Mouse (Mus musculus): ENCODE data around the gene Esam. TPM values are rescaled to one million over a fixed set of nuclear protein-coding genes. Genes with fewer than 3 reads are reported as not detected.

Esam gene
- polyA plus RNA-seq, 1 experiment from 2014 or later: 256 TPM

- Histone ChIP-seq H3K9me3 (ENCODE audit: low read length) (no peaks in the 10 kb centered on the region), H3K4me1 (ENCODE audit: insufficient read depth, low read depth, low read length) (no peaks in the 10 kb centered on the region; the same call in 1 of the 2 replicates), H3K36me3 (ENCODE audit: insufficient read depth, low read length) (no peaks in the 10 kb centered on the region), H3K9ac (replicated peaks; ENCODE audit: low read depth) (0 out of 2 replicates have a peak overlapping the region, but pooled peaks have one; percentile 26), H3K27ac (ENCODE audit: low read length) (peak overlapping the region; percentile 57; the same call in 1 of the 2 replicates), H3K4me2 (replicated peaks; ENCODE audit: low read depth, low read length) (peak overlapping the region; percentile 66), H3K4me3 (ENCODE audit: low read depth, low read length) (peak overlapping the region; percentile 35), H3K27me3 (replicated peaks; ENCODE audit: insufficient read depth, low read length) (no peaks in the 10 kb centered on the region)
- peak; percentile 81 for ATAC-seq
- DNase-seq (ENCODE audit: low spot score): peak; percentile 87
- TF ChIP-seq EP300 (IDR thresholded peaks at IDR 0.05) (peak; percentile 46; the same call in 1 of the 2 replicates), CTCF (IDR thresholded peaks at IDR 0.05) (peak; percentile 82)
- 2% methylated on average over 29 of the region's 29 CpGs for WGBS
These were observed 16.7 kb downstream of the Esam start for GRCm38 (mm10) chr9:37544447-37545165.

GRCm38 (mm10) chr9:37545166-37545610 lies 17.3 kb downstream of the Esam start:
- no peaks in the 10 kb centered on the region for H3K36me3 ChIP-seq (ENCODE audit: insufficient read depth, low read length)
- no peak overlapping the region for H3K27ac ChIP-seq (ENCODE audit: low read length)
- TF ChIP-seq CTCF (IDR thresholded peaks at IDR 0.05): no peak
- no peaks in the 10 kb centered on the region for H3K27me3 ChIP-seq (replicated peaks; ENCODE audit: insufficient read depth, low read length)
- H3K4me1 ChIP-seq (ENCODE audit: insufficient read depth, low read depth, low read length): no peaks in the 10 kb centered on the region; the same call in 1 of the 2 replicates
- no peak; the same call in 1 of the 2 replicates for ATAC-seq
- WGBS: 21% methylated on average over 17 of the region's 17 CpGs
- peak overlapping the region; percentile 35; the same call in 1 of the 2 replicates for H3K4me3 ChIP-seq (ENCODE audit: low read depth, low read length)
- H3K9ac ChIP-seq (replicated peaks; ENCODE audit: low read depth): no peak overlapping the region
- DNase-seq (ENCODE audit: low spot score): peak; percentile 7
- H3K4me2 ChIP-seq (replicated peaks; ENCODE audit: low read depth, low read length): peak overlapping the region; percentile 66
- H3K9me3 ChIP-seq (ENCODE audit: low read length): no peaks in the 10 kb centered on the region

- no peaks in the 10 kb centered on the region for H3K27me3 ChIP-seq (replicated peaks; ENCODE audit: insufficient read depth, low read length)
- H3K4me2 ChIP-seq (replicated peaks; ENCODE audit: low read depth, low read length): no peak overlapping the region
- H3K9ac ChIP-seq (replicated peaks; ENCODE audit: low read depth): no peak overlapping the region
- DNase-seq (ENCODE audit: low spot score): peak; percentile 4
- H3K4me1 ChIP-seq (ENCODE audit: insufficient read depth, low read depth, low read length): no peaks in the 10 kb centered on the region; the same call in 1 of the 2 replicates
- no peak overlapping the region for H3K4me3 ChIP-seq (ENCODE audit: low read depth, low read length)
- H3K36me3 ChIP-seq (ENCODE audit: insufficient read depth, low read length): no peaks in the 10 kb centered on the region
- 39% methylated on average over 27 of the region's 27 CpGs for WGBS
- TF ChIP-seq CTCF (IDR thresholded peaks at IDR 0.05) (no peak), EP300 (IDR thresholded peaks at IDR 0.05) (no peak)
- ATAC-seq: no peak
- H3K27ac ChIP-seq (ENCODE audit: low read length): no peak overlapping the region
- H3K9me3 ChIP-seq (ENCODE audit: low read length): no peaks in the 10 kb centered on the region
These were observed 18.1 kb downstream of the Esam start for GRCm38 (mm10) chr9:37545847-37546452.

- Histone ChIP-seq H3K9me3 (ENCODE audit: low read length) (no peaks in the 10 kb centered on the region), H3K9ac (replicated peaks; ENCODE audit: low read depth) (no peak overlapping the region), H3K27me3 (replicated peaks; ENCODE audit: insufficient read depth, low read length) (peaks cover 2% of the 10 kb centered on the region; the same call in 1 of the 2 replicates), H3K27ac (ENCODE audit: low read length) (no peak overlapping the region), H3K36me3 (ENCODE audit: insufficient read depth, low read length) (no peaks in the 10 kb centered on the region), H3K4me1 (ENCODE audit: insufficient read depth, low read depth, low read length) (peaks cover 1% of the 10 kb centered on the region; the same call in 1 of the 2 replicates), H3K4me3 (ENCODE audit: low read depth, low read length) (no peak overlapping the region), H3K4me2 (replicated peaks; ENCODE audit: low read depth, low read length) (no peak overlapping the region)
- WGBS: 79% methylated on average over 1 of the region's 1 CpGs
- DNase-seq (ENCODE audit: low spot score): peak; percentile 30
- TF ChIP-seq CTCF (IDR thresholded peaks at IDR 0.05): peak; percentile 53
- no peak for TF ChIP-seq EP300 (IDR thresholded peaks at IDR 0.05)
- no peak for ATAC-seq
These were observed 19.0 kb downstream of the Esam start for GRCm38 (mm10) chr9:37546889-37547288.

GRCm38 (mm10) chr9:37550435-37550834 lies 22.6 kb downstream of the Esam start:
- no peak for ATAC-seq
- no peak for DNase-seq (ENCODE audit: low spot score)
- Histone ChIP-seq H3K9me3 (ENCODE audit: low read length) (no peaks in the 10 kb centered on the region), H3K27ac (ENCODE audit: low read length) (no peak overlapping the region), H3K4me2 (replicated peaks; ENCODE audit: low read depth, low read length) (no peak overlapping the region), H3K9ac (replicated peaks; ENCODE audit: low read depth) (no peak overlapping the region), H3K27me3 (replicated peaks; ENCODE audit: insufficient read depth, low read length) (peaks cover 6% of the 10 kb centered on the region; the same call in 1 of the 2 replicates), H3K4me3 (ENCODE audit: low read depth, low read length) (no peak overlapping the region), H3K36me3 (ENCODE audit: insufficient read depth, low read length) (no peaks in the 10 kb centered on the region), H3K4me1 (ENCODE audit: insufficient read depth, low read depth, low read length) (peaks cover 8% of the 10 kb centered on the region)
- TF ChIP-seq EP300 (IDR thresholded peaks at IDR 0.05): no peak
- no peak for TF ChIP-seq CTCF (IDR thresholded peaks at IDR 0.05)
- 59% methylated on average over 1 of the region's 1 CpGs for WGBS
